Mouse (Mus musculus) kidney, adult 9 months (tissue): Measurements from ENCODE around the gene Reep3.

Experiments
- DNase-seq: peaks from one replicate; pipeline ENCODE4 v3.0.0; 2022

Reep3 gene

DNA sequence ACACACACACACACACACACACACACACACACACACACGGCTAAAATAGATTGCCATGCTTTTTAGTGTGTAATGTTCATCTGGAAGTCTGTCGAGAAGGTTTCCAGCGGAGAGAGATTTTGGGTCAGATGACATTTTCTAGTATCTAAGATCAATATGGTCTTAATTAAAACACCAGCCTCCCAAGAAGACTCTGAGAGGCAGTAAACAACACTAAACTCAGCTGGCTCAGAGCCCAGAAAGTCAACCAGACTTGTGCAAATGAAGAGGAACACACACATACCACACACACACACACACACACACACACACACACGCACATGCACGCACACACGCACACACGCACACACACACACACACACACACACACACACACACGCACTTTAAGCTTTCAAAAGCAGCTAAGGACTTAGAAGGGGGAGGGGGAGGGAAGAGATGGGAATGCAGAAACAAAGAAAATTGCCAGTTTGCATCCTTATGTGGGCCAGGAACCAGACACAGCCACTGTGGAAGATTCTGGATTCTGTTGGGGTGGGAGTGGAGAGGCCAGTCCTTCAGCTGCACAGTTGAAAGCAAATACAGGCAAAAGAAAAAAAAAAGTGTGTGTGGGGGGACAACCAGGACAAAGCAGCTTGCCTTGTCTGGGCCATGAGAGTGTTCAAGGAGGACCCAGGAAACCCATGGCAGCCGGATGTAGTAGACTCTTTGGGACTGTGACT is 130.2 kb downstream of the Reep3 start:
- peak; percentile 42 for DNase-seq

DNA sequence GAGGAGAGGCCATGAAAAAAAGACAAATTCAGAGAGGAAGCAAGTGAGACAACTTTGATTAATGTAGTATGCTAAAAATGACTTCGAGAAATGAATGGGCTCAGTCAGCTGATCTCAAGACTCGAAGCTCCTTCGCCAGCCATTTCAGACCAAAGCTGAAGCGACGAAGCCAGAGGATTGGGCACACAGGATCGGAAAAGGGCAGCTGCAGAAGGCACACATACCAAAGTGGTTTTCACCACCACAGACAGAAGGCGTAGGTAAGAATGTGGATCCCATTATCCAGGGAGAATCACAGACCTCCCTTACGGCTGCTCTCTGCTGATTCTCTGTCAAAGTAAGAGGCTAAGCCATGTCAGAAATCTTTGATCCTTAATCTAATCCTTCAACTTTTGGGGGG is 136.6 kb downstream of the Reep3 start:
- no peak for DNase-seq
